Mouse (Mus musculus) thymus, adult 2 months (tissue): Measurements from ENCODE around the gene Rab3a. TPM values are rescaled to one million over a fixed set of nuclear protein-coding genes. Genes with fewer than 3 reads are reported as not detected.

Source experiments
- DNase-seq: peaks from one replicate; pipeline ENCODE4 v3.0.0; 2021
- H3K27ac ChIP-seq: fragments of 200-500 bp; 2 replicates; pipeline ENCODE4 v1.5.1; 2012; ENCODE audit warnings: low read length, control low read depth; ENCODE audit not compliant: control insufficient read depth, insufficient read depth
- H3K27me3 ChIP-seq: fragments of 200-500 bp; 2 replicates; pipeline ENCODE4 v1.6.1; 2012; ENCODE audit warnings: mild to moderate bottlenecking, low read length, moderate library complexity, mixed read lengths; ENCODE audit not compliant: control insufficient read depth, insufficient read depth
- H3K36me3 ChIP-seq: fragments of 200-500 bp; 2 replicates; pipeline ENCODE4 v1.6.1; 2012; ENCODE audit warnings: mild to moderate bottlenecking, low read length, moderate library complexity; ENCODE audit not compliant: control insufficient read depth, insufficient read depth
- H3K4me1 ChIP-seq: fragments of 200-500 bp; replicated peaks from 2 replicates; pipeline ENCODE4 v1.6.1; 2012; ENCODE audit warnings: low read length; ENCODE audit not compliant: control insufficient read depth, insufficient read depth
- H3K4me3 ChIP-seq: fragments of 200-500 bp; 2 replicates; pipeline ENCODE4 v1.5.1; 2012; ENCODE audit warnings: mild to moderate bottlenecking, low read length, control low read depth, moderate library complexity; ENCODE audit not compliant: control insufficient read depth, insufficient read depth
- CTCF ChIP-seq: fragments of 200-500 bp; IDR thresholded peaks from 2 replicates; pipeline ENCODE4 v1.5.1; 2012; ENCODE audit warnings: mild to moderate bottlenecking, control low read depth, low read length, moderate library complexity, borderline replicate concordance; ENCODE audit not compliant: control insufficient read depth, poor library complexity, insufficient read depth; ENCODE audit errors: extremely low read depth
- POLR2A ChIP-seq: fragments of 200-500 bp; IDR thresholded peaks from 2 replicates; pipeline ENCODE4 v1.6.1; 2012; ENCODE audit warnings: mild to moderate bottlenecking, low read length, control low read depth, moderate library complexity; ENCODE audit not compliant: control insufficient read depth, poor library complexity, insufficient read depth; ENCODE audit errors: extremely low read depth
- WGBS: fragments of 180-500 bp; shearing (Covaris S2); methylation state at CpG from one replicate; pipeline ENCODE4 v1.1.7; 2018; 5-methylcytosine and 5-hydroxymethylcytosine counted together
- polyA plus RNA-seq: library from polyadenylated mRNA; depleted of rRNA; stranded (reverse); fragments of >200 nt; gene quantifications from 2 replicates; pipeline ENCODE4 v1.2.3, GENCODE M21; 2012

Rab3a gene
- polyA plus RNA-seq, 1 experiment, result 20.8 TPM

GRCm38 (mm10) chr8:70801156-70801555 lies 46.7 kb downstream of the Rab3a start:
- DNase-seq, result peak; percentile 68

GRCm38 (mm10) chr8:70801830-70802229 lies 47.4 kb downstream of the Rab3a start:
- Histone ChIP-seq H3K27ac (peak overlapping the region; percentile 85), H3K36me3 (no peaks in the 10 kb centered on the region), H3K27me3 (no peaks in the 10 kb centered on the region), H3K4me3 (no peak overlapping the region), H3K4me1 (peaks cover 78% of the 10 kb centered on the region)
- WGBS, result 88% methylated on average over 1 of the region's 1 CpGs
- TF ChIP-seq POLR2A (no peak), CTCF (no peak)
- no peak for DNase-seq

More at GRCm38 (mm10) chr8:70801156-70801555, 46.7 kb downstream of the Rab3a start:
- Histone ChIP-seq H3K27me3 (no peaks in the 10 kb centered on the region), H3K36me3 (no peaks in the 10 kb centered on the region), H3K4me1 (peaks cover 76% of the 10 kb centered on the region), H3K27ac (peak overlapping the region; percentile 85), H3K4me3 (0 out of 2 replicates have a peak overlapping the region, but pooled peaks have one; percentile 8)
- TF ChIP-seq POLR2A (no peak), CTCF (no peak)
- 36% methylated on average over 15 of the region's 15 CpGs for WGBS

DNA sequence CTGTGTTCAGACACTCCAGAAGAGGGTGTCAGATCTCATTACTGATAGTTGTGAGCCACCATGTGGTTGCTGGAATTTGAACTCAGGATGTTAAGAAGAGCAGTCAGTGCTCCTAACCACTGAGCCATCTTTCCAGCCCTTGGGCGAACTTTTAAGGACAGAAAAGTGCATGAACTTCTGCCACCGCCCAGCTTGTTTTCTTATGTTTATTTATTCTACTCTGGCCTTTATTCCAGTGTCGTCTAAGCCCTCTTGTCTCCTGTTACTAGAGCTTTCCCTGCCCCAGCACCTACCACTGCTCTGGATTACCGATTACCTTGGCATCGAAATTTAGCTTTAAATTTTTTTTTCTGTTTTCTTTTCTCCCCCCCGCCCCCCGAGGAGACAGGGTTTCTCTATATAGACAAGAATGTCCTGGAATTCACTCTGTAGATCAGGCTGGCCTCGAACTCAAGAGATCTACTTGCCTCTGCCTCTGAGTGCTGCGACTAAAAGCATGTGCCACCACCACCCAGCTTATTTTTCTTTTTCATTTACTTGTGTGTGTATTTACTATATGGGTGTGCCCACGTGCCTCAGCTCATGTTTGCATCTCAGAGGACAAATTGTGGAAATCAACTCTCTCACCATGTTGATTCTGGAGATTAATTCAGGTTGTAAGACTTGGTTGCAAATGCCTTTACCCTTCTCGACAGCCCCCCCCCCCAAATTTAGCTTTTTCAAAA lies 48.5 kb downstream of the Rab3a start:
- Histone ChIP-seq H3K27me3 (no peaks in the 10 kb centered on the region), H3K36me3 (no peaks in the 10 kb centered on the region), H3K4me3 (no peak overlapping the region), H3K4me1 (peaks cover 78% of the 10 kb centered on the region), H3K27ac (no peak overlapping the region)
- TF ChIP-seq POLR2A, result no peak
- TF ChIP-seq CTCF, result no peak
- DNase-seq, result no peak
- 85% methylated on average over 11 of the region's 11 CpGs for WGBS

DNA sequence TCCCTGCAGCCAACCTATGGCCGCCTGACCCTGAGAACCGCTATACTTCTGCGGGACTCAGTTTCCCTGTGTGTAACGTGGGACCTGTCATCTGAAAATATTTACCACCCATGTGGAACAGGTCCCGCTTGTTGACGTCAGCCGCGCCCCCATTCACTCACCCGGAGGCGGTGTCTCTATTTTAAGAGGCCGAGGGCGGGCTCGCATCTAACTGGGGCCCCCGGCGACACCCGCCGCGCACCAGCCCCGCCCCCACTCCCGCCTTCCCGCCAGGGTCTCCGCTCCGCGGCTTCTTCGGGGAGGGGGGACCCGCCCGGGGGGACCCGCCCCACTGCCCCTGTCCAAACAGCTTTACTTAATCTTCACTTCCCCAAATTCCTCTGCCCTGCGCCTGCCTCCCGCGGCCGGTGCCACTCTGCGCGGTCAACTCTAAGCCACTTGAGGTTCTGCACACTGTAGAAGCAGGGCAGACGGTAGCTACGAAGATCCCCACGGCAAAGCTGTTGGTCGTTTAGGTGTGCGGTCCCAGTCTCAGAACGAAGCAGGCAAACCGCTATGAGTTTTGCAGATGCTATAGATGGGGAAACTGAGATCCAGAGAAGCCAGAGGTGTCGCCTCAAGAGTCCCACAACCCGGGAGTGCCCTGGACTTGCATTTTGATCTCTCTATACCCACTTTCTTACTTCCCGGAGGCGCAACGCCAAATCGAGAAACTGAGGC lies 49.4 kb downstream of the Rab3a start:
- H3K4me1 ChIP-seq, result peaks cover 78% of the 10 kb centered on the region
- 2% methylated on average over 47 of the region's 47 CpGs for WGBS
- no peaks in the 10 kb centered on the region for H3K36me3 ChIP-seq
- peak; percentile 86 for DNase-seq
- peak overlapping the region; percentile 81 for H3K4me3 ChIP-seq
- peak overlapping the region; percentile 30 for H3K27ac ChIP-seq
- TF ChIP-seq POLR2A (no peak), CTCF (no peak)
- no peaks in the 10 kb centered on the region for H3K27me3 ChIP-seq

- H3K27ac ChIP-seq, result peak within 1 kb of the TSS; percentile 71
- H3K4me1 ChIP-seq, result peaks cover 81% of the 10 kb centered on the region
- DNase-seq, result peak; percentile 85
- H3K4me3 ChIP-seq, result peak within 1 kb of the TSS; percentile 81
- H3K27me3 ChIP-seq, result no peaks in the 10 kb centered on the region
- under 1% methylated on average over 45 of the region's 45 CpGs for WGBS
- TF ChIP-seq POLR2A (0 out of 2 replicates have a peak, but pooled peaks have one; percentile 20), CTCF (peak; percentile 38; the same call in 1 of the 2 replicates)
- H3K36me3 ChIP-seq, result no peaks in the 10 kb centered on the region
These were observed 50.2 kb downstream of the Rab3a start, which contains the start of gene Mast3 for GRCm38 (mm10) chr8:70804481-70805206. Gene Mast3 (minus strand): TSS chr8:70805054.

DNA sequence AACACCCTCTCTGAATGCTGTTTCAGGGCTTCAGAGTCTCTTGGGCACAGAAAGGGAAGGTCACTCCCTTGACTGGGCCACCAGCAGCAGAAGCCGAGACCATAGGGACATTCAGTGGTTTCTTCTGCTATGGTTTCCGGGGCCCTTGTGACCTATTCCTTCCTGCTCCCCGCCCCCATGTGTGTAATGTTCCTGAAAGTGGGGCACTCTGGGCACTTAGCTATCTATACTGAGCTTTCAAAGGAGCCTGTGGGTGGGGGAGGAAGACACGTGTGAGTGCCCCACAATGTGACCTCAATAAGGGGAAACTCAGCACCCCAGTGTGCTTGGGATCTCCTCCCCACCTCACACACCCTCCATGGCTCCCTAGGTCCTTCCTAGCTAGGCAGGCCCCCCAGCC lies 52.1 kb downstream of the Rab3a start:
- Histone ChIP-seq H3K36me3 (no peaks in the 10 kb centered on the region), H3K4me3 (no peak overlapping the region), H3K27me3 (no peaks in the 10 kb centered on the region), H3K27ac (peak overlapping the region; percentile 71), H3K4me1 (peaks cover 86% of the 10 kb centered on the region)
- DNase-seq, result peak; percentile 86
- WGBS, result 11% methylated on average over 4 of the region's 4 CpGs
- TF ChIP-seq POLR2A (no peak), CTCF (no peak)
